Mouse (Mus musculus) forebrain, embryonic 15.5 days (tissue): ENCODE data around the gene C2cd2. TPM values are rescaled to one million over a fixed set of nuclear protein-coding genes. Genes with fewer than 3 reads are reported as not detected.

Source experiments
- ATAC-seq: fragments of 200-750 bp; cut with Nextera tagmentation; replicated peaks from 2 replicates; pipeline ENCODE4 v1.8.0; 2017; ENCODE audit warnings: mild to moderate bottlenecking, moderate TSS enrichment, moderate library complexity
- H3K27ac ChIP-seq: fragments of 300-500 bp; sonication (generic); replicated peaks from 2 replicates; pipeline ENCODE4 v1.5.1; 2015; ENCODE audit warnings: mild to moderate bottlenecking, inconsistent platforms
- H3K27me3 ChIP-seq: fragments of 300-500 bp; sonication (generic); 2 replicates; pipeline ENCODE4 v1.6.1; 2015; ENCODE audit warnings: inconsistent platforms
- H3K36me3 ChIP-seq: fragments of 300-500 bp; sonication (generic); 2 replicates; pipeline ENCODE4 v1.6.1; 2015; ENCODE audit warnings: mild to moderate bottlenecking, inconsistent platforms
- H3K4me1 ChIP-seq: fragments of 300-500 bp; sonication (generic); 2 replicates; pipeline ENCODE4 v1.6.1; 2015; ENCODE audit warnings: inconsistent platforms
- H3K4me2 ChIP-seq: fragments of 300-500 bp; sonication (generic); replicated peaks from 2 replicates; pipeline ENCODE4 v1.6.1; 2015; ENCODE audit warnings: mild to moderate bottlenecking, inconsistent platforms
- H3K4me3 ChIP-seq: fragments of 300-500 bp; sonication (generic); 2 replicates; pipeline ENCODE4 v1.5.1; 2015; ENCODE audit warnings: mild to moderate bottlenecking, inconsistent platforms
- H3K9ac ChIP-seq: fragments of 300-500 bp; sonication (generic); replicated peaks from 2 replicates; pipeline ENCODE4 v1.6.1; 2015; ENCODE audit warnings: mild to moderate bottlenecking, inconsistent platforms
- H3K9me3 ChIP-seq: fragments of 300-500 bp; sonication (generic); 2 replicates; pipeline ENCODE4 v1.6.1; 2016; ENCODE audit warnings: inconsistent platforms
- WGBS: fragments of 180-500 bp; shearing (Covaris S2); methylation state at CpG from one replicate; pipeline ENCODE4 v1.1.7; 2015; ENCODE audit warnings: mixed read lengths; 5-methylcytosine and 5-hydroxymethylcytosine counted together
- polyA plus RNA-seq: library from polyadenylated mRNA; unstranded; fragments of >200 nt; fragmentation: Nextera tagmentation; extraction: Ambion mirVana; gene quantifications from 2 replicates; pipeline ENCODE4 v1.2.1, GENCODE M21; 2015

Gene C2cd2
- polyA plus RNA-seq, 1 experiment from 2014 or later: 11.7 TPM

DNA sequence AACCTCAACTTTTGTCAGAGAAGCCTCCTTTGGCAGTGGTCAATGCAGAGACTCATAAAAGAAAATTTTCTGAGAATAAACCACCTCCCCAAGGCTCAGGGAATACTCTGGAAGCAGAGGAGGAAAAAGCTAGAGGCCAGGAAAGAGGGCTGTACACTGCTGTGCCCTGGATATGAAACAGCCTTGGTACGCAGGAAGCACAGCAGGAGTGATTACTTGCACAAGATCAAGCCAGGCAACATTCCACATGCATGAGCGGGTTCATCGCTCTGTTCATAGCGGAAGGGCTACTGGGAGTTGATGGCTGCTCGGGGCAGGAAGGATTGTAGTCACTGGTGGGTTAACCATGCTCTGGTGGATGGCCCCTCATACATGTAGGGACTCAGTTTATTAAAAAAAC lies 89.7 kb downstream of the C2cd2 start:
- Histone ChIP-seq H3K36me3 (0 out of 2 replicates have a peak, but pooled peaks cover 6% of the 10 kb centered on the region), H3K4me1 (no peaks in the 10 kb centered on the region), H3K27me3 (no peaks in the 10 kb centered on the region), H3K4me3 (no peak overlapping the region), H3K4me2 (no peak overlapping the region), H3K27ac (no peak overlapping the region), H3K9ac (no peak overlapping the region), H3K9me3 (no peaks in the 10 kb centered on the region)
- no peak for ATAC-seq
- WGBS: 64% methylated on average over 5 of the region's 5 CpGs

GRCm38 (mm10) chr16:97869193-97870102 lies 93.0 kb downstream of the C2cd2 start:
- WGBS: 76% methylated on average over 6 of the region's 6 CpGs
- H3K27me3 ChIP-seq: no peaks in the 10 kb centered on the region
- no peak overlapping the region for H3K9ac ChIP-seq
- peaks cover 10% of the 10 kb centered on the region; the same call in 1 of the 2 replicates for H3K36me3 ChIP-seq
- H3K4me3 ChIP-seq: no peak overlapping the region
- no peaks in the 10 kb centered on the region for H3K9me3 ChIP-seq
- no peaks in the 10 kb centered on the region for H3K4me1 ChIP-seq
- H3K4me2 ChIP-seq: no peak overlapping the region
- H3K27ac ChIP-seq: no peak overlapping the region
- no peak for ATAC-seq

GRCm38 (mm10) chr16:97863932-97864467 lies 98.4 kb downstream of the C2cd2 start:
- no peak for ATAC-seq

DNA sequence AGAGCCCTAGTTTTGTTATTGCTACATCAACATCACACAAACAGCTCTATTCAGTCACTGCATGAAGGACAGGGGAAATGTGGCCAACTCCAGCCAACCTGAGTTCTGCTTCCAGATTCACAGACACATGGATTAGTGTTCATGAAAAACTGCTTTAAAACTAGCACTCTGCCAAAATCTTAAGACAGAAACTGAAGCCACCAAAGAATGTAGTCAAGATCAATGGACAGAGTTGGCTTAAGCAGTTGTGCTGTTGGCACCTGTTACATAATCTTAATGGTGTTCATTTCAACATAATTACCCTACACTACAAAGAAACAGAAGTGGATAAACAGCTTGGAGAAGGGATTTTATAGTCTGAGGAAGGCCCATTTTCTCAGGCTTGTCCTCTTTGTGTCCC lies 106.3 kb downstream of the C2cd2 start:
- H3K9me3 ChIP-seq: no peaks in the 10 kb centered on the region
- H3K36me3 ChIP-seq: no peaks in the 10 kb centered on the region
- ATAC-seq: no peak
- H3K9ac ChIP-seq: no peak overlapping the region
- H3K4me3 ChIP-seq: no peak overlapping the region
- H3K4me2 ChIP-seq: no peak overlapping the region
- H3K4me1 ChIP-seq: peaks cover 9% of the 10 kb centered on the region
- H3K27me3 ChIP-seq: no peaks in the 10 kb centered on the region
- no peak overlapping the region for H3K27ac ChIP-seq

More at GRCm38 (mm10) chr16:97863932-97864467, 98.4 kb downstream of the C2cd2 start:
- Histone ChIP-seq H3K4me1 (no peaks in the 10 kb centered on the region), H3K9me3 (no peaks in the 10 kb centered on the region), H3K4me2 (no peak overlapping the region), H3K27ac (no peak overlapping the region), H3K36me3 (peaks cover 4% of the 10 kb centered on the region; the same call in 1 of the 2 replicates), H3K4me3 (no peak overlapping the region), H3K27me3 (no peaks in the 10 kb centered on the region), H3K9ac (no peak overlapping the region)
- 84% methylated on average over 3 of the region's 3 CpGs for WGBS

DNA sequence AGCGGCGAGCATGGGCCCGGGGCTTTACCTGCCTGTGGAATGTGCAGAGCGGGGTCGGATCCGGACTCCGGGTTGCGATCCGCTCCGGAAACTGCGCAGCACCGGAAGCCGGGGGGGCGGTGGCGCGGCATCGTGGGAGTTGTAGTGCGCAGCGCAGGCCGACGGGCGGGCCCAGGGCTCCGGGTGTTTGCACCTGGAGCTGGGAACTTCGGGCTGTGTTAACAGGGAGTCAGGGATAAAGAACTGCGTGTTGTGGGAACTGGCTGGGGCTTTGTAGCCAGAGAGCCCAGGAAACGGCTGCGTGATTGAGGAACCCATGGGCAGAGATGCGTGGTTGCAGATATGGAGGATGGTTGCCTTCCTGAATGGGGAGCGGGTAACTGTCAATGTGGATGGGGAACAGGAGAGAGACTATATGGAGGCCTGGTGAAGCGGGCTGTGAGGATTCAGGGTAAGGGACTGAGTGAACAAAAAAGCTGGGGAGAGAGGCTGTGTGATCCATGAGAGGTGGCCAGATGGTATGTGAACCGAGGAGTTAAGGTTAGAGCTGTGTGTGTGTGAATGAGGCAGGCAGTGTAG lies 110.6 kb downstream of the C2cd2 start, which contains the start of gene Prdm15:
TSS of gene Prdm15 (minus strand) at position 110 of the 579 bp plus-strand sequence.
- WGBS: under 1% methylated on average over 31 of the region's 31 CpGs

GRCm38 (mm10) chr16:97851061-97851740 lies 111.2 kb downstream of the C2cd2 start:
- H3K9me3 ChIP-seq: no peaks in the 10 kb centered on the region
- peak overlapping the region; percentile 96 for H3K4me3 ChIP-seq
- peak overlapping the region; percentile 99 for H3K27ac ChIP-seq
- H3K27me3 ChIP-seq: no peaks in the 10 kb centered on the region
- peak overlapping the region; percentile 74 for H3K4me2 ChIP-seq
- H3K4me1 ChIP-seq: peaks cover 20% of the 10 kb centered on the region
- peak; percentile 91 for ATAC-seq
- H3K9ac ChIP-seq: peak overlapping the region; percentile 98
- no peaks in the 10 kb centered on the region for H3K36me3 ChIP-seq
- under 1% methylated on average over 77 of the region's 77 CpGs for WGBS

More for the DNA sequence above, 110.6 kb downstream of the C2cd2 start, which contains the start of gene Prdm15:
- Histone ChIP-seq H3K4me3 (peak within 1 kb of the TSS; percentile 96), H3K4me1 (peaks cover 20% of the 10 kb centered on the region), H3K4me2 (peak within 1 kb of the TSS; percentile 74), H3K36me3 (no peaks in the 10 kb centered on the region), H3K27ac (peak within 1 kb of the TSS; percentile 99), H3K27me3 (no peaks in the 10 kb centered on the region), H3K9me3 (no peaks in the 10 kb centered on the region), H3K9ac (peak within 1 kb of the TSS; percentile 98)
- ATAC-seq: peak; percentile 91

GRCm38 (mm10) chr16:97850667-97851060 lies 111.7 kb downstream of the C2cd2 start:
- H3K27ac ChIP-seq: peak overlapping the region; percentile 99
- H3K9me3 ChIP-seq: no peaks in the 10 kb centered on the region
- ATAC-seq: peak; percentile 68

DNA sequence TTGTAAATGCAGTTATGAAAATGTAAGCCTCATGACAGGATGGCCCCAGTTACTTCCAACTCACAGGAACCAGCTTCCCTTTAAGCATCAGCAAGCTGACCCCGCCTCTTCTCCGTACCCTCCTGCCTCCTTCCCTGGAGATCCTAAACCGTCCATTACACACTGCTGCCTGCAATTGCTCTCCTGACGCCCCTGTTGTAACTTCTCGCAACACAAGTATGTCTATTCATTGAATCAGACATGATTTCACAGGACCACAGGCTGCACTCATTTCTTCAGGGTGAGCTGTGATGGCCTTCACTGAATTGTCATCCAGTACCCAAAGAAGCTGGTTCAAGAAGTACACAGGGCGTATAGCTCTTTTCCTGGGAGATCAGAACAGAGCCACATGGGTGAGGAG lies 113.6 kb downstream of the C2cd2 start:
- no peaks in the 10 kb centered on the region for H3K36me3 ChIP-seq
- H3K27ac ChIP-seq: no peak overlapping the region
- H3K4me1 ChIP-seq: peaks cover 20% of the 10 kb centered on the region
- ATAC-seq: no peak
- H3K4me2 ChIP-seq: no peak overlapping the region
- H3K9me3 ChIP-seq: no peaks in the 10 kb centered on the region
- no peak overlapping the region for H3K9ac ChIP-seq
- H3K4me3 ChIP-seq: no peak overlapping the region
- no peaks in the 10 kb centered on the region for H3K27me3 ChIP-seq
- WGBS: 85% methylated on average over 6 of the region's 6 CpGs

More at GRCm38 (mm10) chr16:97850667-97851060, 111.7 kb downstream of the C2cd2 start:
- Histone ChIP-seq H3K4me3 (peak overlapping the region; percentile 96), H3K4me1 (peaks cover 20% of the 10 kb centered on the region), H3K36me3 (no peaks in the 10 kb centered on the region), H3K9ac (peak overlapping the region; percentile 98), H3K27me3 (no peaks in the 10 kb centered on the region), H3K4me2 (peak overlapping the region; percentile 74)
- WGBS: 3% methylated on average over 11 of the region's 11 CpGs

- Histone ChIP-seq H3K9me3 (no peaks in the 10 kb centered on the region), H3K36me3 (peaks cover 4% of the 10 kb centered on the region; the same call in 1 of the 2 replicates), H3K9ac (no peak overlapping the region), H3K4me3 (no peak overlapping the region), H3K4me2 (no peak overlapping the region), H3K27ac (no peak overlapping the region), H3K4me1 (peaks cover 7% of the 10 kb centered on the region), H3K27me3 (no peaks in the 10 kb centered on the region)
- no peak for ATAC-seq
- 92% methylated on average over 12 of the region's 12 CpGs for WGBS
Measured at GRCm38 (mm10) chr16:97844967-97845937, 117.1 kb downstream of the C2cd2 start.

DNA sequence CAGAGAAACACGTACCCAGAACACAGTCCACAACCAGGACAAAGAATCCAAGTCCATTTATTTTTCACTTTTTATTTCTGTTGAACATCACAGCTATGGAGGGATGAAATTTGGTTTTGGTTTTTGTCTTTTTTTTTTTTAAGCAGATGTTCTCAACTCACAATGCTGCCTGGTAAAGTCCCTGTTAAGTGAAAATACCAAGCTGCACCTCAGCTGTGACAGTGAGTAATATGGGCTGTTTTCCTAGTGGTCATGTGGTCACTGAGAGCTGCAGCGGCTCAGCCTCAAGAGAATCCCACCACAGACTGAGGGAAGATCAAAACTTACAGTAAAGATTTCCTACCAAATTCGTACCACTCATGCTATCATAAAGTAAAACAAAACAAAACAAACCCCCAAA lies 130.2 kb downstream of the C2cd2 start:
- Histone ChIP-seq H3K4me2 (no peak overlapping the region), H3K4me3 (no peak overlapping the region), H3K4me1 (no peaks in the 10 kb centered on the region), H3K9ac (no peak overlapping the region), H3K27me3 (no peaks in the 10 kb centered on the region), H3K9me3 (no peaks in the 10 kb centered on the region), H3K36me3 (peaks cover 89% of the 10 kb centered on the region), H3K27ac (no peak overlapping the region)
- no peak for ATAC-seq
- WGBS: 93% methylated on average over 3 of the region's 3 CpGs

DNA sequence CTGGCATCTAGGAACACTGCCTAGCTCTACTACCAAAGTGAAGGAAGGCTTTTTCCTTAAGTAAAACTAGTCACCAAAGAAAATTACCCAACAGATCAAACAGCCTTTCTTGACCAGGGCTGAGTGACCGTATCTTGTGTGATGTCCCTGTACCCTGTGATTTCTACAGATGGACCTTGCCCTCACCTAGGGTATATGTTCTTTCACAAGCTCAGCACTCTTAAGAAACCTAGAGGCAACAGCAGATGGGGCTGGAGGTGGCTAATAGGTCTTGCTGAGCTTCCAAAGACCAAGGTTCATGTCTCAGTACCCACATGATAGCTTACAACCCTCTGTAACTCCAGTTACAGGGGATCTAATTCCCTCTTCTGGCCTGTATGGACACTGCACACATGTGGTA lies 134.2 kb downstream of the C2cd2 start:
- Histone ChIP-seq H3K36me3 (peaks cover 66% of the 10 kb centered on the region), H3K9me3 (no peaks in the 10 kb centered on the region), H3K4me2 (no peak overlapping the region), H3K9ac (no peak overlapping the region), H3K4me3 (no peak overlapping the region), H3K27ac (no peak overlapping the region), H3K27me3 (no peaks in the 10 kb centered on the region), H3K4me1 (no peaks in the 10 kb centered on the region)
- no peak for ATAC-seq
- WGBS: 100% methylated on average over 1 of the region's 1 CpGs
